21 mouse cellular contexts compared by ENCODE assay signal in genomic region chr7:43827706-43828105, GRCm38 (mm10). TPM values are rescaled to one million over a fixed set of nuclear protein-coding genes. Genes with fewer than 3 reads are reported as not detected.
"Had no signal": no experiment of that assay in that cellular context is flagged by ENCODE, and none has a peak within 500 bp of the region (broad histone marks: within the 10 kb centered on the region; RNA-seq: fewer than 3 reads in every experiment).

No protein-coding gene starts in this region.

- H3K27ac ChIP-seq: macrophage; midbrain, embryonic 13.5 days; midbrain, embryonic 15.5 days; neural tube, embryonic 12.5 days had no signal

- H3K4me1 ChIP-seq: megakaryocyte, embryonic 14.5 days; midbrain, embryonic 13.5 days; midbrain, embryonic 15.5 days; neural tube, embryonic 12.5 days had no signal

- H3K27me3 ChIP-seq: midbrain, embryonic 13.5 days; midbrain, embryonic 15.5 days; neural tube, embryonic 12.5 days had no signal

- ATAC-seq: midbrain, embryonic 13.5 days; midbrain, embryonic 15.5 days had no signal

- H3K4me2 ChIP-seq: lung, embryonic 14.5 days; midbrain, embryonic 11.5 days; midbrain, embryonic 13.5 days; midbrain, embryonic 15.5 days; neural tube, embryonic 12.5 days had no signal

- H3K9me3 ChIP-seq: megakaryocyte, embryonic 14.5 days; midbrain, embryonic 13.5 days; midbrain, embryonic 15.5 days; neural tube, embryonic 12.5 days had no signal

- DNase-seq: lung, adult 18-20 months; lung, embryonic 14.5 days; lung, postnatal 10 days; right cerebral cortex, postnatal 14 days; thymus, adult 18-20 months; thymus, postnatal 14 days; thymus, postnatal 36 days had no signal

- H3K36me3 ChIP-seq: midbrain, embryonic 13.5 days; midbrain, embryonic 15.5 days; neural tube, embryonic 12.5 days had no signal

- H3K9ac ChIP-seq: lung, embryonic 14.5 days; midbrain, embryonic 13.5 days; midbrain, embryonic 15.5 days; neural tube, embryonic 12.5 days had no signal

- H3K4me3 ChIP-seq: megakaryocyte, embryonic 14.5 days; midbrain, embryonic 13.5 days; midbrain, embryonic 15.5 days; neural tube, embryonic 12.5 days had no signal

RNA-seq across cellular contexts. Expression of gene Klk6, which starts 3.4 kb away (rescaled TPM):
- total RNA-seq: megakaryocyte progenitor cell, adult 5-6 weeks; midbrain, postnatal 0 days; monocyte, adult 5-6 weeks; neutrophil, adult 5-6 weeks had no signal
- polyA plus RNA-seq: liver, embryonic 16.5 days; lung, embryonic 14.5 days; lung, embryonic 16.5 days; macrophage; midbrain, embryonic 11.5 days; midbrain, embryonic 13.5 days; midbrain, embryonic 15.5 days; midbrain, postnatal 0 days; neural tube, embryonic 12.5 days; neural tube, embryonic 14.5 days; spleen, adult 2 months had no signal

RNA-seq across cellular contexts. Expression of gene Klk5, which starts 14.1 kb away (rescaled TPM):
- total RNA-seq: megakaryocyte progenitor cell, adult 5-6 weeks; midbrain, postnatal 0 days; monocyte, adult 5-6 weeks; neutrophil, adult 5-6 weeks had no signal
- polyA plus RNA-seq: liver, embryonic 16.5 days; lung, embryonic 14.5 days; lung, embryonic 16.5 days; macrophage; midbrain, embryonic 11.5 days; midbrain, embryonic 13.5 days; midbrain, embryonic 15.5 days; midbrain, postnatal 0 days; neural tube, embryonic 12.5 days; neural tube, embryonic 14.5 days; spleen, adult 2 months had no signal

RNA-seq across cellular contexts. Expression of gene Klk7, which starts 16.6 kb away (rescaled TPM):
- total RNA-seq: megakaryocyte progenitor cell, adult 5-6 weeks; monocyte, adult 5-6 weeks; neutrophil, adult 5-6 weeks had no signal
- polyA plus RNA-seq: liver, embryonic 16.5 days; lung, embryonic 16.5 days; macrophage; midbrain, embryonic 13.5 days; midbrain, embryonic 15.5 days; neural tube, embryonic 12.5 days; neural tube, embryonic 14.5 days; spleen, adult 2 months had no signal

RNA-seq across cellular contexts. Expression of gene Klk8, which starts 30.3 kb away (rescaled TPM):
- polyA plus RNA-seq: macrophage had no signal

RNA-seq across cellular contexts. Expression of gene Klk9, which starts 36.0 kb away (rescaled TPM):
- total RNA-seq: megakaryocyte progenitor cell, adult 5-6 weeks; midbrain, postnatal 0 days; monocyte, adult 5-6 weeks; neutrophil, adult 5-6 weeks had no signal
- polyA plus RNA-seq: liver, embryonic 16.5 days; lung, embryonic 14.5 days; macrophage; midbrain, embryonic 11.5 days; midbrain, postnatal 0 days; neural tube, embryonic 12.5 days; neural tube, embryonic 14.5 days; spleen, adult 2 months had no signal
